Mouse (Mus musculus): Measurements from ENCODE around the gene Spns2. TPM values are rescaled to one million over a fixed set of nuclear protein-coding genes. Genes with fewer than 3 reads are reported as not detected.

Spns2 gene
- polyA plus RNA-seq, 1 experiment from 2014 or later: 5.5 TPM

DNA sequence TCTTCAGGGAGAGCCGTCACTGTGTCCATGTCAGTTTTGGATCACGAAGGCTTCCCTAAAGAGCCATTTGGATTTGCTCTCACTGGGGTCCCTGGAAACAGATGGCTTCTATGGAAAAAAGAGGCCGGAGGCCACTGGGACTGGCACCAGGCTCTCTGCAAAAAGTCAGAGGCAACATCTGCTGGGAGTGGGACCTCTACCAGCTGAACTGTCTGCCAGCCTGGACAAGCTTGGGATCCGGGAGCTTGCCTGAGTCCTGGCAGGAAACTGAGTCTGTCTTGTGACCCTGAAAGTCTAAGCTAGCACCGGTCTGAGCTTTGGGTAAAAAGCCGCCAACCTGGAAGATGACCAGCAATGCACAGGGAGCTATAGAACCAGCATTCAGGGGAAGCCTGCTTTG is 18.3 kb downstream of the Spns2 start:
- Histone ChIP-seq H3K4me1 (replicated peaks) (peaks cover 99% of the 10 kb centered on the region), H3K9me3 (replicated peaks) (no peaks in the 10 kb centered on the region), H3K36me3 (no peaks in the 10 kb centered on the region), H3K27me3 (no peaks in the 10 kb centered on the region), H3K9ac (no peak overlapping the region), H3K27ac (no peak overlapping the region), H3K4me3 (replicated peaks) (no peak overlapping the region), H3K4me2 (no peak overlapping the region)
- DNase-seq (no peak), ATAC-seq (ENCODE audit: low read depth) (no peak)
- WGBS (ENCODE audit: insufficient replicate concordance): 73% methylated on average over 6 of the region's 6 CpGs

DNA sequence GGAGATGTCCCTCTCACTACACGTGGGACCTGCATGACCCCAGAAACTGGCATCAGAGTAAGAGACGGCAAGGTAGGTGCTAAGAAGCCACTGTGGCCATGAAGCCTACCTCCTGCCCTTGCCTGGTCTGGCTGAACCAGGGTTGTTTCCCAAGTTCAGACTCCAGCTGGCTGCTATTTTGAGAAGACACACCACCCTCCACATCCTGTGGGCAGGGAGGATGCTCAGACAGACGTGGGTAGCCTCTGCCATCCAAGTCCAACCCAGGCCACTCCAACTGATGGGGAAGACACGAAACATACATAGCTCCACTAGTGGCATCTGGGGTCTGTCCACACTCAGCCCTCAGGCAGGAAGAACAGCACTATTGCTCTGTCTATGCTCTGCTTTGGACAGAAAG is 19.7 kb downstream of the Spns2 start:
- Histone ChIP-seq H3K4me2 (no peak overlapping the region), H3K4me3 (replicated peaks) (no peak overlapping the region), H3K27me3 (no peaks in the 10 kb centered on the region), H3K9me3 (replicated peaks) (no peaks in the 10 kb centered on the region), H3K36me3 (no peaks in the 10 kb centered on the region), H3K27ac (peak overlapping the region; percentile 54), H3K4me1 (replicated peaks) (peaks cover 97% of the 10 kb centered on the region), H3K9ac (no peak overlapping the region)
- ATAC-seq (ENCODE audit: low read depth) (no peak), DNase-seq (no peak)
- 45% methylated on average over 4 of the region's 4 CpGs for WGBS (ENCODE audit: insufficient replicate concordance)

DNA sequence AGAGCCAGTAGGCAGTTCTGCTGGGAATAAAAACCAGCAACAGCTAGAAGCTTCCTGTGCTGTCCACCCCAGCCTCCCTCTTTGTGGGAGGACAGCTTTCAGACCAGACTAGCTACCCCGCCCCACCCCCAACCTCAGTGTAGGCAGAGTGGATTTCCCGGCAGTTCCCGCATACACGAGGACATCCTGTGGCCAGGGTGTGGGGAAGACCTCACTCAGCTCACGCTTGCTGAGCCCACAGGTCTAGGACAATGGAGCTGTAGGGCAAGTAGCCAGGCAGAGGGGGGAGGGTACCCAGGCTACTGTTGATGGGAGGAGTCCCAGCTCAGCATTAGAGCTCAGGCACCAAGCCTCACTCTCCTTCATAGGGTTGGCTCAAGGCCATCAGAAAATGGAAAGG is 20.5 kb downstream of the Spns2 start:
- peak; percentile 26; the same call in 1 of the 2 replicates for ATAC-seq (ENCODE audit: low read depth)
- H3K27ac ChIP-seq: peak overlapping the region; percentile 64
- H3K9ac ChIP-seq: no peak overlapping the region
- WGBS (ENCODE audit: insufficient replicate concordance): 47% methylated on average over 5 of the region's 5 CpGs
- no peak overlapping the region for H3K4me3 ChIP-seq (replicated peaks)
- H3K27me3 ChIP-seq: no peaks in the 10 kb centered on the region
- peaks cover 3% of the 10 kb centered on the region; the same call in 1 of the 2 replicates for H3K36me3 ChIP-seq
- H3K4me1 ChIP-seq (replicated peaks): peaks cover 96% of the 10 kb centered on the region
- H3K9me3 ChIP-seq (replicated peaks): no peaks in the 10 kb centered on the region
- H3K4me2 ChIP-seq: no peak overlapping the region
- DNase-seq: no peak

DNA sequence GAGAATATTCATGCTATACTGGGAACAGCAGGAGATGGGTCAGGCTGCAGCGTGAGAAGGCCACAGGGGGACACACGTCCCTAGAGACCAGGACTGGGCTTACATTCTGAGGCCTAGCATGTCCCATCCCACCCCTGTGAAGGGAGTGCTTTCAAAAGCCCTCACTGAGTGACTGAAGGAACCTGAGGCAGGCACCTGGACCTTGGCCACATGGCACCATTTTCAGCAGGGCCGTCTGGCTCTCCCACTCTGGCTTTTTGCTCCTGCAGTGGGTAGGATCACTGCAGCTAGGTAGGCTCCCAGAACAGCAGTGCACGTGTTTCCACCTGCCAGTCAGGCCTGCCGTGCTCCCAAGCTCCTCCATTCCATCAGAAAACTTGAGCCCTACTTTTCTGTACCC is 21.2 kb downstream of the Spns2 start:
- 72% methylated on average over 5 of the region's 5 CpGs for WGBS (ENCODE audit: insufficient replicate concordance)

DNA sequence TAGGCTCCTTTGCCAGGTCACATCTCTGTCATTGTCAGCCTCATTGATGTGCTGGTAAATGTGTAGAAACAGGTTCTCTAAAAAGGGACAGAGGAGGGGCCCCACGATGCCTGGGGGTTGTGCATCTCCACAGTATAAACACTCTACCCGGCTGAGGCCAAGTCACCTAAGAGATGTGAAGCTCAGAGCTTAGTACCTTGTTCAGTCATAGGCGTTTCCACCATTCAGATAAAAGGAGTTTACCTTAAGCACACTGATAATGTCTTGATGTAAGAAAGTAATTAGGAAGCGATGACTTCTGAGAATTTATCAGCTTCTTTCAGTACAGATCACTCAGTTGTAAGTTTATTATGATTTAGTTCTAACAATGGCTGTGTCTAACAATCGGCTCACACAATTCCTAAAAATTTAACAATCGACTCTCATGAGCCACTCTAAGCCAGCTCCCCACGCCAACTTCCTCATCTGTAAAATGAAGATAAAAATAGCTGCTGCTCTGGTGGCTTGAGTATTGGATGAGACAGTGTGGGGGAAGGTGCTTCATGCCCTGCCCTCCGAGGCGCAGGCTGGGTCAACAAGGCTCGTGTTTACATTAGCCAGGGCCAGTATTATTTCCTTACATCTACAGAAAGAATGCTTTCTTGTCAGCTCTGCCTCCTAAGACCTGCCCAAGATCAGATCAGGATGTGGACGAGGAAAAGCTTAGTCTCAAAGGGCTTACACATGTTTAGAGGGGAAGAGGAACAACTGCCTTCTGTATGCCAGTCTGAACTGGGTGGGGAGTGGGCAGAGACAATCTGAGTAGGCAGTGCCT is 22.8 kb downstream of the Spns2 start:
- 2% methylated on average over 11 of the region's 11 CpGs for WGBS (ENCODE audit: insufficient replicate concordance)
- H3K27ac ChIP-seq: peak overlapping the region; percentile 78
- DNase-seq: peak; percentile 47

More for the DNA sequence above, 21.2 kb downstream of the Spns2 start:
- ATAC-seq (ENCODE audit: low read depth): no peak
- no peak for DNase-seq
- H3K27me3 ChIP-seq: no peaks in the 10 kb centered on the region
- no peak overlapping the region for H3K9ac ChIP-seq
- no peaks in the 10 kb centered on the region for H3K9me3 ChIP-seq (replicated peaks)
- peaks cover 89% of the 10 kb centered on the region for H3K4me1 ChIP-seq (replicated peaks)
- H3K4me3 ChIP-seq (replicated peaks): no peak overlapping the region
- H3K4me2 ChIP-seq: no peak overlapping the region
- H3K27ac ChIP-seq: peak overlapping the region; percentile 78
- peaks cover 7% of the 10 kb centered on the region for H3K36me3 ChIP-seq

DNA sequence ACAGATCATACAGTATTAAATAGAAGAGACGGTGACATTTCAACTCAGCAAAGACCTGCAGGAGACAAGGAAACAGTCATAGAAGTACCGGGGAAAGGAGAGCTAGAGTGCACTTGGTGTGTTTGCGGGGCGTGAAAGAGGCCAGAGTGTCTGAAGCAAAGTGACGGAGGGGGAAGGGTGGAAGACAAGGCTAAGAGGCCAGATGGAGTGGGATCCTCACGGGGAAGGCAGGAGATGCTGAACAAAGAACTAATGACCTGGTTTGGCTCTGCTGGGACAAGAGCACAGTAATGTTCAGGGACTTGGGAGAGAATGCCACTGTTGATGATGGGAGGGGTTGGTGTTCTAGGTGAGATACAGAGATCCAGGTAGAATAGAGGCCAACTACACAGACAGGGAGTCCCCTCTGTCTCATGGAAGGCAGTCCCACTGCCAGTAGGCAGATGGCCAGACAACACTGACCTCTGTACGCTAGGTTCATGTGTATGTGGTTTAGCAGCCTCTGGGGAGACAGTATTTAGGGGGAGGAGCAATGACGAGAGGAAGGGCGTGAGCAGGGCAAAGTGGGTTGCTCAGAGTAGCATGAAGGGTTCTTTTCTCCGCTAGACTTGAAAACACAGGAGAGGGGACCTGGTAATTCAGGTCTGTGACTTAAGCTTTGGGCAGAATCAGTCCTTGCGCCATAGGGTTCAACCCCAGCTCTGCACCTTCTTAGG is 23.6 kb downstream of the Spns2 start:
- DNase-seq (no peak), ATAC-seq (ENCODE audit: low read depth) (peak; percentile 51)
- H3K9me3 ChIP-seq (replicated peaks): no peaks in the 10 kb centered on the region
- H3K27ac ChIP-seq: peak overlapping the region; percentile 78
- peaks cover 76% of the 10 kb centered on the region for H3K4me1 ChIP-seq (replicated peaks)
- H3K27me3 ChIP-seq: no peaks in the 10 kb centered on the region
- H3K36me3 ChIP-seq: peaks cover 16% of the 10 kb centered on the region
- 56% methylated on average over 11 of the region's 11 CpGs for WGBS (ENCODE audit: insufficient replicate concordance)
- peak overlapping the region; percentile 49 for H3K4me2 ChIP-seq
- H3K9ac ChIP-seq: peak overlapping the region; percentile 30
- no peak overlapping the region; the same call in 1 of the 2 replicates for H3K4me3 ChIP-seq (replicated peaks)

More for the DNA sequence above, 22.8 kb downstream of the Spns2 start:
- peak; percentile 79 for ATAC-seq (ENCODE audit: low read depth)
- H3K4me3 ChIP-seq (replicated peaks): no peak overlapping the region; the same call in 1 of the 2 replicates
- no peaks in the 10 kb centered on the region for H3K9me3 ChIP-seq (replicated peaks)
- peak overlapping the region; percentile 49 for H3K4me2 ChIP-seq
- H3K4me1 ChIP-seq (replicated peaks): peaks cover 81% of the 10 kb centered on the region
- H3K36me3 ChIP-seq: peaks cover 16% of the 10 kb centered on the region
- no peaks in the 10 kb centered on the region for H3K27me3 ChIP-seq
- H3K9ac ChIP-seq: peak overlapping the region; percentile 30

DNA sequence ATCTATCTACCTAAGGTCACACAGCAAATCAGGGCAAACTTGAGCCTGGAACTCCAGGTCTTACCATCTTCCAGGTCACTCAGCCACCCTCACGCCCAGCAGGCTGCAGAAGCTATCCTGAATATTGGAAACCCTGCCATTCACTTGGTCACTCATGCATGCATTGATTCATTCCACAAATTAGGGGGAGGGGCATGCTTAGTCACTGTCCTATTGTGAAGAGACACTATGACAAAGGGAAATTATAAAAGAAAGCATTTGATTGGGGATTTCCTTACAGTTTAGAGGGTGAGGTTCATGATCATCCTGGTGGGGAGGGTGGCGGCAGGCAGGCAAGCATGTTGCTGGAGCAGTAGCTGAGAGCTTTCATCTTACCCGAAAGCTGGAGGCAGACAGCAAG is 24.9 kb downstream of the Spns2 start:
- Histone ChIP-seq H3K36me3 (peaks cover 20% of the 10 kb centered on the region), H3K27me3 (no peaks in the 10 kb centered on the region), H3K4me2 (no peak overlapping the region), H3K9ac (no peak overlapping the region), H3K9me3 (replicated peaks) (no peaks in the 10 kb centered on the region), H3K27ac (no peak overlapping the region), H3K4me1 (replicated peaks) (peaks cover 72% of the 10 kb centered on the region), H3K4me3 (replicated peaks) (no peak overlapping the region)
- no peak for DNase-seq
- ATAC-seq (ENCODE audit: low read depth): no peak
- WGBS (ENCODE audit: insufficient replicate concordance): 84% methylated on average over 3 of the region's 3 CpGs

DNA sequence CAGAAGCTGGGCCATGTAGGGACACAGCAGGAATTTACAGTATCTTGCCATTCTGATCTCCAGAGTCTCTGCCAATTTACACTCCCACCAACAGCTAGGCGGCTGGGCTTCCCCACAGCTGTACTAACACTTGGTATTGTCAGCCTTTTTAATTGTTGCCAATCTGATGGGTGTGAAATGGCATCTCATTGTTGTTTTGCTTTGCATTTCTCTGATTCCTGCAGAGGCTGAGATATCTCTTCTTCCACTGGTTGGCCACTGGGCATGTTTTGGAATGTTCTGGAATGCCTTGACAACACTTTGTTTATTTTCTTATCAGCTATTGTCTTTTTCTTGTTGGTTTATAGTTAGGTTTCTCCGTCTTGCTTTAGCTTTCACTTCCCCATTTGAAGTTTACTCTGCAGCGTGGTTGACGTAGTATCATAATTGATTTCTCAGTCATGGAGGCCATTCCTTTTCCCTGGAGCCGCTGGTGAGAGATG is 28.2 kb downstream of the Spns2 start:
- H3K9me3 ChIP-seq (replicated peaks): no peaks in the 10 kb centered on the region
- ATAC-seq (ENCODE audit: low read depth) (no peak), DNase-seq (no peak)
- H3K4me2 ChIP-seq: no peak overlapping the region
- peaks cover 35% of the 10 kb centered on the region for H3K36me3 ChIP-seq
- H3K27ac ChIP-seq: no peak overlapping the region
- H3K4me1 ChIP-seq (replicated peaks): peaks cover 68% of the 10 kb centered on the region
- 50% methylated on average over 5 of the region's 5 CpGs for WGBS (ENCODE audit: insufficient replicate concordance)
- H3K9ac ChIP-seq: no peak overlapping the region
- no peak overlapping the region for H3K4me3 ChIP-seq (replicated peaks)
- no peaks in the 10 kb centered on the region for H3K27me3 ChIP-seq

DNA sequence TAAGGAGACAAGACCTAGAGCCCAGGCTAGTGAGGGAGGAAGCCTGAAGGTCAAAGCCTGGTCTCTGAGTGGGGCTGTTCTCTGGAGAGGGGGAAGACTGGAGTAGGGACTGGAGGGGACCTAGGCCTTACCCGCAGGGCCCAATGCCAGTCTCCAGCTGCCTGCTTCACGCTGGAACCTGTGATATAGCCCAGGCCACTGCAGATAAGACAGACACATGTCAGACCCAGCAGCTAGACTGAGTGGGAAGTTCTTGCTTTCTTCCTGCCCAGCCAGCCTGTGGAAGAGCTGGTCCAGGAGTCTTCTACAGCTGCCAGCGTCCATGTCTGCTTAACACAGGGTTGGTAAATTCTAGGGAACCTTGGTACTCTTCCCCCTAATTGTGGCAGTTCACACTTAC is 31.2 kb downstream of the Spns2 start:
- no peaks in the 10 kb centered on the region for H3K9me3 ChIP-seq (replicated peaks)
- H3K4me1 ChIP-seq (replicated peaks): peaks cover 69% of the 10 kb centered on the region
- H3K27me3 ChIP-seq: no peaks in the 10 kb centered on the region
- no peak for DNase-seq
- 33% methylated on average over 3 of the region's 3 CpGs for WGBS (ENCODE audit: insufficient replicate concordance)
- H3K36me3 ChIP-seq: peaks cover 40% of the 10 kb centered on the region
- 0 out of 2 replicates have a peak overlapping the region, but pooled peaks have one; percentile 7 for H3K4me2 ChIP-seq
- H3K9ac ChIP-seq: peak overlapping the region; percentile 8; the same call in 1 of the 2 replicates
- no peak overlapping the region; the same call in 1 of the 2 replicates for H3K4me3 ChIP-seq (replicated peaks)
- peak overlapping the region; percentile 75 for H3K27ac ChIP-seq
- ATAC-seq (ENCODE audit: low read depth): peak; percentile 49

DNA sequence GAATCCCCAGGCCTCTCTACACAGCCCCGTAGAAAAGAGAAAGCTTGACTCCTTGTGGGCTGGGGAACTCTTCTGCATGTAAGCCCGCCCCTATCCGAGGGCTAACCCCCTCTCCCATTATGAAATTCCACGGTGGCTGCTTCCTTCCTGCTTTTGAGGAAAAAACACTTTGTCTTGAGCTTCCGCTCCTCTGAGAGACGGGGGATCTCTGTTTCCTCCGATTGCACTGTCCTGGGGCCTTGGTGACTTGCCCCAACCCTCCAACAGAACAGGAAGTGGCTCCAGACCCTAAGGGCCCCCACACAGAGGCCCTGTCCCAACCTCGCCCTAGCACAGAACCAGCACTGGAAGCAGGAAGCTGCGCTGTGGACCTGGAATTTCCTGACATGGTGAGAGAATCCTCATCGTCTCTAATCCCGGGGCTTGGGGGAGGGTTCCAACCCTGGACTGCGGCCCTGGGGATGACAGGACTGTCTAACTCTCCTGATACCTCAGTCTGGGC is 31.7 kb downstream of the Spns2 start:
- Histone ChIP-seq H3K4me3 (replicated peaks) (no peak overlapping the region; the same call in 1 of the 2 replicates), H3K9ac (peak overlapping the region; percentile 8; the same call in 1 of the 2 replicates)
- 48% methylated on average over 12 of the region's 12 CpGs for WGBS (ENCODE audit: insufficient replicate concordance)

DNA sequence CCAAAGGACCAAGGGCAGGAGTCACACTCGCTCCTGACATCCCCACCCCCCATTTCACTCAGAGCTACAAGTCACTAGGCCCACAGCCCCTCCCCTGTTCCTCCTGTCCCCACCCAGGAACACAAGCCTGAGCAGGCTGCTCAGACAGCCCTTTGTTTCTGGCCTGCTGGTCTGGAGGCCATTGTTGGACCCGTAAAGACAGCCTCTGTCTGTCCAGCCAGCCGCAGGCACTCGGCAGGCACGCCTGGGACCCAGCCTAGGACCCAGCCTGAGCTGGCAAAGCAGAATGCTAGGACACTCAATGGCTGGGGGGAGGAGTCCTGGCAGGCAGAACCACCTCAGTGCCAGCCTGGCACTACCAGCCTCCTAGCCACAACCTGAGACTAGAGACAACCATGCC is 34.0 kb downstream of the Spns2 start:
- Histone ChIP-seq H3K36me3 (peaks cover 58% of the 10 kb centered on the region), H3K9ac (no peak overlapping the region), H3K27ac (no peak overlapping the region), H3K4me2 (no peak overlapping the region), H3K9me3 (replicated peaks) (no peaks in the 10 kb centered on the region), H3K27me3 (no peaks in the 10 kb centered on the region), H3K4me1 (replicated peaks) (peaks cover 60% of the 10 kb centered on the region), H3K4me3 (replicated peaks) (no peak overlapping the region)
- no peak for DNase-seq
- ATAC-seq (ENCODE audit: low read depth): no peak
- WGBS (ENCODE audit: insufficient replicate concordance): 75% methylated on average over 5 of the region's 5 CpGs

More for the DNA sequence above, 31.7 kb downstream of the Spns2 start:
- DNase-seq: no peak
- no peaks in the 10 kb centered on the region for H3K9me3 ChIP-seq (replicated peaks)
- 0 out of 2 replicates have a peak overlapping the region, but pooled peaks have one; percentile 7 for H3K4me2 ChIP-seq
- peaks cover 71% of the 10 kb centered on the region for H3K4me1 ChIP-seq (replicated peaks)
- peak overlapping the region; percentile 75 for H3K27ac ChIP-seq
- H3K27me3 ChIP-seq: no peaks in the 10 kb centered on the region
- H3K36me3 ChIP-seq: peaks cover 40% of the 10 kb centered on the region
- ATAC-seq (ENCODE audit: low read depth): peak; percentile 65

Data from liver, embryonic 13.5 days (tissue).